Mouse (Mus musculus): ENCODE measurements at regions not wholly inside any gene's neighbourhood (a gene's known extent, or its start where the extent isn't known, plus 50 kb on each side); places are given as distances from the start of the nearest gene placed in this dataset.

GRCm38 (mm10) chr12:110027976-110028375 is 250.9 kb upstream of the Dio3 start:
- no peak for DNase-seq

GRCm38 (mm10) chr12:110028646-110029045 is 250.2 kb upstream of the Dio3 start:
- no peak for DNase-seq

GRCm38 (mm10) chr12:110031326-110031725 is 247.5 kb upstream of the Dio3 start:
- DNase-seq, result peak; percentile 35 to 55

GRCm38 (mm10) chr12:110035171-110035570 is 243.7 kb upstream of the Dio3 start:
- DNase-seq, result no peak

GRCm38 (mm10) chr12:110040682-110041081 is 238.2 kb upstream of the Dio3 start:
- DNase-seq, result no peak

GRCm38 (mm10) chr12:110041782-110042181 is 237.1 kb upstream of the Dio3 start:
- DNase-seq, result no peak

- peak; percentile 64 to 80 for DNase-seq
Observed at GRCm38 (mm10) chr12:110044266-110044665, 234.6 kb upstream of the Dio3 start.

- DNase-seq, result no peak
Observed at GRCm38 (mm10) chr12:110044721-110045120, 234.1 kb upstream of the Dio3 start.

- no peak for DNase-seq
Observed at GRCm38 (mm10) chr12:110045770-110046330, 233.0 kb upstream of the Dio3 start.

GRCm38 (mm10) chr12:110046613-110047012 is 232.3 kb upstream of the Dio3 start:
- no peak for DNase-seq

GRCm38 (mm10) chr12:110047466-110048250 is 231.2 kb upstream of the Dio3 start:
- DNase-seq, result no peak

- DNase-seq, result no peak
Observed at GRCm38 (mm10) chr12:110049154-110049736, 229.6 kb upstream of the Dio3 start.

- no peak for DNase-seq
Observed at GRCm38 (mm10) chr12:110059321-110059720, 219.5 kb upstream of the Dio3 start.

- no peak for DNase-seq
Observed at GRCm38 (mm10) chr12:110061961-110062360, 216.9 kb upstream of the Dio3 start.

- peak; percentile 53 to 54 for DNase-seq
Observed at GRCm38 (mm10) chr12:110063013-110063412, 215.9 kb upstream of the Dio3 start.

GRCm38 (mm10) chr12:110066361-110066885 is 212.4 kb upstream of the Dio3 start:
- DNase-seq, result no peak

- no peak for DNase-seq
Observed at GRCm38 (mm10) chr12:110070506-110070905, 208.4 kb upstream of the Dio3 start.

GRCm38 (mm10) chr12:110071823-110072222 is 207.0 kb upstream of the Dio3 start:
- no peak for DNase-seq

- DNase-seq, result no peak
Observed at GRCm38 (mm10) chr12:110074921-110075320, 203.9 kb upstream of the Dio3 start.

- DNase-seq, result peak; percentile 83 to 87
Observed at GRCm38 (mm10) chr12:110077211-110077884, 201.5 kb upstream of the Dio3 start.

GRCm38 (mm10) chr12:110078081-110078505 is 200.8 kb upstream of the Dio3 start:
- DNase-seq, result peak; percentile 80 to 84

GRCm38 (mm10) chr12:110081831-110082615 is 196.8 kb upstream of the Dio3 start:
- DNase-seq, result no peak
